Mouse (Mus musculus) testis, adult 2 months (tissue): ENCODE measurements around the gene Lmx1b. TPM values are rescaled to one million over a fixed set of nuclear protein-coding genes. Genes with fewer than 3 reads are reported as not detected.

Experiments used
- H3K27ac ChIP-seq: fragments of 200-500 bp; 2 replicates; pipeline ENCODE4 v1.5.1; 2012; ENCODE audit warnings: low read depth, low read length; ENCODE audit not compliant: control insufficient read depth, insufficient read depth
- H3K27me3 ChIP-seq: fragments of 200-500 bp; 2 replicates; pipeline ENCODE4 v1.6.1; 2012; ENCODE audit warnings: mild to moderate bottlenecking, low read length, moderate library complexity; ENCODE audit not compliant: control insufficient read depth, insufficient read depth
- H3K36me3 ChIP-seq: fragments of 200-500 bp; 2 replicates; pipeline ENCODE4 v1.6.1; 2012; ENCODE audit warnings: mild to moderate bottlenecking, low read length; ENCODE audit not compliant: control insufficient read depth, insufficient read depth
- H3K4me1 ChIP-seq: fragments of 200-500 bp; 2 replicates; pipeline ENCODE4 v1.6.1; 2012; ENCODE audit warnings: low read length; ENCODE audit not compliant: control insufficient read depth, insufficient read depth
- H3K4me3 ChIP-seq: fragments of 200-500 bp; 2 replicates; pipeline ENCODE4 v1.5.1; 2012; ENCODE audit warnings: low read depth, mild to moderate bottlenecking, low read length, moderate library complexity, mixed read lengths; ENCODE audit not compliant: control insufficient read depth
- CTCF ChIP-seq: fragments of 200-500 bp; IDR thresholded peaks from 2 replicates; pipeline ENCODE4 v1.5.1; 2012; ENCODE audit warnings: low read depth, mild to moderate bottlenecking, inconsistent platforms, low read length, moderate library complexity; ENCODE audit not compliant: control insufficient read depth, insufficient read depth, insufficient replicate concordance
- POLR2A ChIP-seq: fragments of 200-500 bp; IDR thresholded peaks from 2 replicates; pipeline ENCODE4 v1.6.1; 2012; ENCODE audit warnings: low read depth, mild to moderate bottlenecking, inconsistent platforms, low read length, moderate library complexity; ENCODE audit not compliant: control insufficient read depth
- polyA plus RNA-seq: library from polyadenylated mRNA; depleted of rRNA; stranded (reverse); fragments of >200 nt; gene quantifications from 2 replicates; pipeline ENCODE4 v1.2.3, GENCODE M21; 2012

Lmx1b gene
- polyA plus RNA-seq, 1 experiment: 0.09 TPM

GRCm38 (mm10) chr2:33672701-33673472, 32.6 kb upstream of the Lmx1b start:
- H3K4me1 ChIP-seq: no peaks in the 10 kb centered on the region; the same call in 1 of the 2 replicates
- TF ChIP-seq POLR2A (no peak), CTCF (no peak)
- no peaks in the 10 kb centered on the region for H3K27me3 ChIP-seq
- H3K36me3 ChIP-seq: no peaks in the 10 kb centered on the region
- H3K27ac ChIP-seq: no peak overlapping the region
- no peak overlapping the region for H3K4me3 ChIP-seq

- Histone ChIP-seq H3K27ac (no peak overlapping the region), H3K36me3 (no peaks in the 10 kb centered on the region), H3K27me3 (no peaks in the 10 kb centered on the region), H3K4me3 (no peak overlapping the region), H3K4me1 (peaks cover 5% of the 10 kb centered on the region)
- TF ChIP-seq CTCF (no peak), POLR2A (no peak)
These were observed 28.4 kb upstream of the Lmx1b start for GRCm38 (mm10) chr2:33668741-33669140.

GRCm38 (mm10) chr2:33666388-33666945, 26.2 kb upstream of the Lmx1b start:
- H3K27ac ChIP-seq: no peak overlapping the region
- no peak for TF ChIP-seq POLR2A
- no peak for TF ChIP-seq CTCF
- H3K27me3 ChIP-seq: no peaks in the 10 kb centered on the region

GRCm38 (mm10) chr2:33665363-33666058, 25.2 kb upstream of the Lmx1b start:
- Histone ChIP-seq H3K27ac (no peak overlapping the region), H3K27me3 (no peaks in the 10 kb centered on the region)
- TF ChIP-seq CTCF: no peak
- TF ChIP-seq POLR2A: no peak

More at GRCm38 (mm10) chr2:33666388-33666945, 26.2 kb upstream of the Lmx1b start:
- H3K4me3 ChIP-seq: no peak overlapping the region
- peaks cover 5% of the 10 kb centered on the region for H3K4me1 ChIP-seq
- no peaks in the 10 kb centered on the region for H3K36me3 ChIP-seq

GRCm38 (mm10) chr2:33664661-33665060, 24.4 kb upstream of the Lmx1b start:
- no peaks in the 10 kb centered on the region for H3K27me3 ChIP-seq
- H3K36me3 ChIP-seq: no peaks in the 10 kb centered on the region
- H3K4me3 ChIP-seq: no peak overlapping the region
- peaks cover 5% of the 10 kb centered on the region for H3K4me1 ChIP-seq
- no peak for TF ChIP-seq CTCF
- TF ChIP-seq POLR2A: no peak
- no peak overlapping the region for H3K27ac ChIP-seq

More at GRCm38 (mm10) chr2:33665363-33666058, 25.2 kb upstream of the Lmx1b start:
- Histone ChIP-seq H3K4me3 (no peak overlapping the region), H3K36me3 (no peaks in the 10 kb centered on the region), H3K4me1 (peaks cover 5% of the 10 kb centered on the region)

- Histone ChIP-seq H3K4me3 (no peak overlapping the region), H3K36me3 (no peaks in the 10 kb centered on the region), H3K27ac (no peak overlapping the region), H3K4me1 (peaks cover 4% of the 10 kb centered on the region), H3K27me3 (no peaks in the 10 kb centered on the region)
- no peak for TF ChIP-seq POLR2A
These were observed 18.9 kb upstream of the Lmx1b start for GRCm38 (mm10) chr2:33659288-33659629.

- Histone ChIP-seq H3K4me3 (no peak overlapping the region), H3K36me3 (no peaks in the 10 kb centered on the region), H3K27me3 (no peaks in the 10 kb centered on the region), H3K4me1 (peaks cover 4% of the 10 kb centered on the region), H3K27ac (no peak overlapping the region)
- TF ChIP-seq POLR2A: no peak
- TF ChIP-seq CTCF: no peak
These were observed 18.4 kb upstream of the Lmx1b start for GRCm38 (mm10) chr2:33658602-33659287.
